Mouse (Mus musculus) heart, embryonic 16.5 days (tissue): ENCODE measurements around the gene Ablim2. TPM values are rescaled to one million over a fixed set of nuclear protein-coding genes. Genes with fewer than 3 reads are reported as not detected.

ENCODE experiments used
- ATAC-seq: fragments of 200-750 bp; cut with Nextera tagmentation; replicated peaks from 2 replicates; pipeline ENCODE4 v1.8.0; 2017; ENCODE audit warnings: moderate number of reproducible peaks; ENCODE audit not compliant: insufficient read depth, low FRiP score; ENCODE audit errors: extremely low read depth
- H3K27ac ChIP-seq: fragments of 300-500 bp; sonication (generic); 2 replicates; pipeline ENCODE4 v1.5.1; 2014; ENCODE audit warnings: mild to moderate bottlenecking, low read length, control low read depth, moderate library complexity
- H3K27me3 ChIP-seq: fragments of 300-500 bp; sonication (generic); 2 replicates; pipeline ENCODE4 v1.6.1; 2014; ENCODE audit warnings: low read length, mixed read lengths; ENCODE audit not compliant: control insufficient read depth, insufficient read depth
- H3K36me3 ChIP-seq: fragments of 300-500 bp; sonication (generic); 2 replicates; pipeline ENCODE4 v1.6.1; 2014; ENCODE audit not compliant: control insufficient read depth, insufficient read depth
- H3K4me1 ChIP-seq: fragments of 300-500 bp; sonication (generic); 2 replicates; pipeline ENCODE4 v1.6.1; 2014; ENCODE audit warnings: low read length, mixed read lengths; ENCODE audit not compliant: control insufficient read depth, insufficient read depth
- H3K4me2 ChIP-seq: fragments of 300-500 bp; sonication (generic); 2 replicates; pipeline ENCODE4 v1.6.1; 2014; ENCODE audit warnings: low read depth, mild to moderate bottlenecking, control low read depth, low read length
- H3K4me3 ChIP-seq: fragments of 300-500 bp; sonication (generic); 2 replicates; pipeline ENCODE4 v1.5.1; 2014; ENCODE audit warnings: mild to moderate bottlenecking, control low read depth, low read length
- H3K9ac ChIP-seq: fragments of 300-500 bp; sonication (generic); 2 replicates; pipeline ENCODE4 v1.6.1; 2014; ENCODE audit warnings: low read length, control low read depth
- H3K9me3 ChIP-seq: fragments of 300-500 bp; sonication (generic); replicated peaks from 2 replicates; pipeline ENCODE4 v1.6.1; 2016; ENCODE audit warnings: low read length; ENCODE audit not compliant: control insufficient read depth
- WGBS: fragments of 180-500 bp; shearing (Covaris S2); extraction: QIAGEN DNeasy Blood & Tissue Kit; methylation state at CpG from one replicate; pipeline ENCODE4 v1.1.7; 2014; 5-methylcytosine and 5-hydroxymethylcytosine counted together
- polyA plus RNA-seq: library from polyadenylated mRNA; unstranded; fragments of >200 nt; fragmentation: Nextera tagmentation; extraction: Ambion mirVana; gene quantifications from 2 replicates; pipeline ENCODE4 v1.2.1, GENCODE M21; 2015

The Ablim2 gene
- polyA plus RNA-seq, 1 experiment from 2014 or later, result 7.3 TPM

DNA sequence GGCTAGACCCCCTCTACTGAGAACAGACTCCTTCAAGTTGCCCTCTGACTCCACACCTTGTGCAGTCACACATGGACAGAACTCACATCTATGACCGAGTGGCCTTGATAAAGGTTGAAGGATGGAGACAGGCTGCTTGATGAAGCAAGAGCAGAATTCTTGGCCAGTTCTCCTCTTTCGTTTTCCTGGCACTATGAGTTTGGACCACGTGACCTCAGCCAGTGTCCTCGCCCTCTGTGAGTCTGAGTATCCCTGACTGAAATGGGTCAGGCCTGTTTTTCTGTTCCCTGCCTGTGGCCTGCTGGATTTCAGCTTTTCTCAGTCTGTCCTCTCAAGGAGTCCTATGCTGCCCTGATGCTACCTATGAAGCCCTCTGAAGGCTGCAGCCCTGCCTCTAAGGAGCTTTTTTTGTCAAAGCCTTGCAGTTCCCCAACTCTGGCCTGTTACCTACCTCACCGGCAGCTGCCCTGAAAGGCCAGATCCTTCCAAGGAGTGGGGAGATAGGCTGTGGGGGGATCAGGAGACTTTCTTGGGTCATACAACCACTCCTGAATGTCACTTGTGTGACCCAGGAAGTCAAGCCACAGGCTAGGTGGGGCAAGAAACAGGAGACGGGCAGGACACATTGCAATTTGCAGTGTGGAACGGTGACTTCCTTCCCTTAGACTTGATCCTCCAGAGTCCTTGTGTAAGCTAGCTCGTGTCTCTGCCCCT lies 14.3 kb upstream of the Ablim2 start:
- WGBS, result 67% methylated on average over 8 of the region's 8 CpGs
- Histone ChIP-seq H3K4me3 (no peak overlapping the region), H3K4me2 (no peak overlapping the region), H3K27me3 (no peaks in the 10 kb centered on the region), H3K4me1 (peaks cover 27% of the 10 kb centered on the region), H3K9me3 (no peaks in the 10 kb centered on the region), H3K27ac (no peak overlapping the region), H3K9ac (no peak overlapping the region), H3K36me3 (no peaks in the 10 kb centered on the region)
- ATAC-seq, result no peak

DNA sequence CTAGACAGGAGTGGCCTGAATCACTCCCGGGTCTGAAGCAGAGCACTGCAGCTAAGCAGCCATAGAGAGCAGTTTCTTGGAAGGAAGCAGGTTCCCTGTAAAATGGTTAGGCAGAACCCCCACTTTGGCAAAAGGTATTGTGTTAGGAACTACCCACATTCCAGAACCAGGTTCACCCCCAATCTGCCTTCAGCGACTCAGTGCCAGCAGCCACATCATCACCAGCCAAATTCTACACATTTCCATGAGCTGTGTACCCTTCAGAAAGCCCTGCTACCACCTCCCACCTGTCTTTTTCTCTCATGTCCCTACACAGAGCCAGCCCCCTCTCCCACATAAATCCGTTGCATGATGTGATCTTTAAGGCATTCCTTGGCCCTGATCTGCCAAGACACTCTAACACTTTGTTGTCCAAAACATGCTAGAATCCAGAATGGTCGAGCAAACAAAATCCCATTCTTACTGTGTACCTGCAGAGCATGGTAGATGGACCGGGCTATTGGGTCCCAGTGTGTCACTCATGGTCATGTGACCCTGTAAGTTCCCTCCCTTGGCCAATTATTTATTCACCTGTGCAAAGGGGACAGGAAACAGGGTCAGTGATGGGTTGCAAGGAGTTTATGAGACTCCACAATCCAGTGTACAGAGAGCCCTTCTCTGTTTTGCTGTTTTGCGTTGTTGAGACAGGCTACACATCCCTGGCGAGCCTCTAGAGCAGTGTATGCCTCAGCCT lies 13.5 kb upstream of the Ablim2 start:
- ATAC-seq, result no peak
- H3K9me3 ChIP-seq, result no peaks in the 10 kb centered on the region
- WGBS, result 74% methylated on average over 7 of the region's 7 CpGs

DNA sequence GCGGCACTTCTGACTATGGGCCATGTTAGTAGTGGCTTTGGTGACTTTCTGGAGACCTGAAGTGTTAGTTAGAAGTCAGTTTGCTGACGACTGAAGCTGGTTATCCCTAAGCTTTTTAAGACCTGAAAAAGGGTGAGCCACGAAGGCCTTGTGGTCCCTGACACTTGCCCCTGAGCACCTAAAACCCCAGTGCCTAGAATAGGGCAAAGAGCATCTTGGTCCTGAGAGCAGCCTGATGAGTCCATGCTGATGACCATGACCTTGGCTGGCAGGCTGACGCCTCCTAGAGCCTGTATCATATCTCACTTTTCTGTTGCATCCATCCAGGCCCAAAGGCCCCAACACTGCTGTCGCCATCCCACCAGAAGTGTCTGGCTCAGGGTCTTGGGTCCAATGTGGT lies 12.3 kb upstream of the Ablim2 start:
- H3K4me3 ChIP-seq, result no peak overlapping the region
- no peak for ATAC-seq

More for the DNA sequence above, 13.5 kb upstream of the Ablim2 start:
- H3K4me2 ChIP-seq, result no peak overlapping the region
- H3K4me3 ChIP-seq, result no peak overlapping the region
- H3K27me3 ChIP-seq, result no peaks in the 10 kb centered on the region
- no peaks in the 10 kb centered on the region for H3K36me3 ChIP-seq
- H3K4me1 ChIP-seq, result peaks cover 19% of the 10 kb centered on the region
- no peak overlapping the region for H3K27ac ChIP-seq
- H3K9ac ChIP-seq, result no peak overlapping the region

DNA sequence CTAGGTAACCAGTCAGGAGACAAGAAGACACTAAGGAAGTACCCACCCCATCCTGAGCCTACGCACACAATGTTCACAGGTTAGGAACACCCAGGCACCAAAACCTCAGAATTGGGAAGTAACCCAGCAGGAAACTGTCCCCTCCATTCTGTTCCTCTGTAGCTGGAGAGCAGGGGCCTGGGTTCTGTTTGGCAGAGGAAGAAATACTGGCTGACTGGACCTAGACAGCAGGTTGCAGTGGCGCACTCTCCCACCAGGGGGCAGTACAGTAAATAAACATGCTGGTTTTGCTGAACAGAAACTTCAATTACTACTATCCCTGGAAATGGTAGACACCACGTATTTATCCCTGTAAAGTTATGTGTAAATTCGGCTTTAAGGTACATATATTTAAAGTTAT lies 10.8 kb upstream of the Ablim2 start:
- H3K27me3 ChIP-seq, result no peaks in the 10 kb centered on the region
- H3K4me2 ChIP-seq, result no peak overlapping the region
- no peak for ATAC-seq
- H3K4me3 ChIP-seq, result no peak overlapping the region
- no peaks in the 10 kb centered on the region for H3K36me3 ChIP-seq
- H3K9ac ChIP-seq, result no peak overlapping the region
- no peaks in the 10 kb centered on the region for H3K9me3 ChIP-seq
- no peaks in the 10 kb centered on the region for H3K4me1 ChIP-seq
- H3K27ac ChIP-seq, result no peak overlapping the region
- 26% methylated on average over 4 of the region's 4 CpGs for WGBS

More for the DNA sequence above, 12.3 kb upstream of the Ablim2 start:
- no peaks in the 10 kb centered on the region for H3K9me3 ChIP-seq
- H3K27ac ChIP-seq, result no peak overlapping the region
- H3K36me3 ChIP-seq, result no peaks in the 10 kb centered on the region
- H3K4me2 ChIP-seq, result no peak overlapping the region
- no peak overlapping the region for H3K9ac ChIP-seq
- peaks cover 8% of the 10 kb centered on the region for H3K4me1 ChIP-seq
- WGBS, result 82% methylated on average over 5 of the region's 5 CpGs
- H3K27me3 ChIP-seq, result no peaks in the 10 kb centered on the region

DNA sequence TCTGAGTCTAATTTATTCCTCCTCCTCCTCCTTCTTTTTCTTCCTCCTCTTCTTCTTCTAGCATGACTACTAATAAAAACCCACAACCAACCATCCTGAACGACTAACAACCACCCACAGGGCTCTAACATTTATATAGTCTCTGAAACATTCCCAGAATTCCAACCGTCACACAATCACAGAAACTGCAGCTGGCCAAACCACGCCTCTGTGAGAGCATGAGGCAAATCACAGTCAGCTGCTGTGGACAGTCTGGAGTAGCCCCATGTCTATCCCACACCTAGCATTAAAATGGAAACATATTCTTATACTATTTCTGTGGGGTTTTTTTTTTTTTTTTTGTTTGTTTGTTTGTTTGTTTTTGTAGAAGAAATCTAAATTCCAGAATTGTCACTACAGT lies 8.3 kb upstream of the Ablim2 start:
- H3K4me1 ChIP-seq, result no peaks in the 10 kb centered on the region
- no peak overlapping the region for H3K4me3 ChIP-seq
- no peaks in the 10 kb centered on the region for H3K36me3 ChIP-seq
- no peaks in the 10 kb centered on the region for H3K27me3 ChIP-seq
- H3K27ac ChIP-seq, result no peak overlapping the region
- no peaks in the 10 kb centered on the region for H3K9me3 ChIP-seq
- no peak for ATAC-seq
- 66% methylated on average over 3 of the region's 3 CpGs for WGBS
- H3K4me2 ChIP-seq, result no peak overlapping the region
- no peak overlapping the region for H3K9ac ChIP-seq

DNA sequence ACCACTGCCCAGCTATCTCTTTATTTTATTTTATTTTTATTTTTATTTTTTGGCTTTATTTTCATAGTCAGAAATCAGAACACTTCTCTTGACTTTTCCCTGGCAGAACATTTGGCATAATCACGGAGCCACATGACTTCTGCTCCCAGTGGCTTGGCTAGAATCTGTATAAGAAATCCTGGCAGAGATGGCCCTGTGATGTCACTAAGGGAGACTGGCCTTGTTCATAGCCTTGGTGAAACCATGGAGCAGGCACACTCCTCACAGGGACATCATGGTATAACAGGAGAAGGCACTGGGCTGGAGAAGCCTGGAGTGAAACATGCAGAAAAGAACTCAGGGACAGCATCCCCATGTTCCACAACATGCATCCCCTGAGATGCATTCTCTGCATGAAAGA lies 7.7 kb upstream of the Ablim2 start:
- 85% methylated on average over 1 of the region's 1 CpGs for WGBS
- no peaks in the 10 kb centered on the region for H3K27me3 ChIP-seq
- H3K36me3 ChIP-seq, result no peaks in the 10 kb centered on the region
- no peak overlapping the region for H3K4me2 ChIP-seq
- H3K9me3 ChIP-seq, result no peaks in the 10 kb centered on the region
- no peak overlapping the region for H3K9ac ChIP-seq
- ATAC-seq, result no peak
- no peak overlapping the region for H3K4me3 ChIP-seq
- H3K4me1 ChIP-seq, result no peaks in the 10 kb centered on the region
- no peak overlapping the region for H3K27ac ChIP-seq

DNA sequence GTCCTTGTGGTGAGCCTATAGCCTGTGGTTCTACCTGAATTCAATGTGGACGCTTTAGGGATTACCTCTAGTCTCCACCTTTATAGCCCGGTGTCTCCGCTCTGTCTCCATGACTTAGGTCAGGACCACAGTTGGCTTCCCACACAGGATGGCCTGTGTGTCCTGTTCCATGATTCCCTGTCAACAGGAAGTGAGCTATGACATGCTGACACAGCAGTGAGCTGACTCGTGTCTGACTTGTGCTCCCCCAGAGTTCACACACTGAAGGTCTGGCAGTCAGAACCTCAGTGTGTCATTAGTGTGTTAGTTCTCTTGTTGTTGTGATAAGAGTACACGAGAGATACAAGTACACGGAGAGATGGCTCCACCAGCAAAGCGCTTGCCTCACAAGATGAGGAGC lies 6.7 kb upstream of the Ablim2 start:
- Histone ChIP-seq H3K9me3 (no peaks in the 10 kb centered on the region), H3K4me2 (no peak overlapping the region), H3K27me3 (no peaks in the 10 kb centered on the region), H3K4me3 (no peak overlapping the region), H3K9ac (no peak overlapping the region), H3K4me1 (no peaks in the 10 kb centered on the region), H3K27ac (no peak overlapping the region), H3K36me3 (no peaks in the 10 kb centered on the region)
- WGBS, result 67% methylated on average over 7 of the region's 7 CpGs
- ATAC-seq, result no peak

DNA sequence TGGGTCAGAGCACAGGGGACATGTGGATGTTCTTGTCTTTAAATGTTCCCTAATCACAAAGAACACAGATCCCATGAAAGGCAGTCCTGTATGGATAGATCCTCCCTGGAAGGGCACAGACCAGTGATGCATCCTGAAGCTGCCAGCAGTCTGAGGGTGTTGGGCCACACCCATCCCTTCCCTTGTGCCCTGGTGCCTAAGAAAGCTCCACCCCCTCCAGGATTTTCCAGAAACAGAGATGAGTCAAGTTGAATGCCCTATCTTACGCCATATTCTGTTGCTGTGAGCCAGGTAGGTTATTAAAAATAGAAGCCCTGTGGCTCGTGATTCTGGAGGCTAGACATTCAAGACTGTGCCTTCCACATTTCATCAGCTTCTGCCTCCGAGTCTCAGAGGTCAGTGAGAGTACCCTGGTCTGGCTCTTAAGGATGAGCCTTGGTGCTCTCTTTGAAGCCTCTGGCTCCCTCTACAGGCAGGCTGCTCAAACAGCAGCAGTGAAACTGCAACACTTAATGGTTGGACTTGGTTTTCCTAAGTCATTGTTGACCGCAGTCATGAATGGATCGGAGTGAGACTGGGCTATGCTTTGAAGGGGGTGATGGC lies 2.4 kb upstream of the Ablim2 start:
- Histone ChIP-seq H3K27ac (no peak overlapping the region), H3K4me2 (no peak overlapping the region), H3K36me3 (no peaks in the 10 kb centered on the region), H3K4me3 (no peak overlapping the region), H3K27me3 (peaks cover 28% of the 10 kb centered on the region), H3K9ac (no peak overlapping the region), H3K9me3 (no peaks in the 10 kb centered on the region), H3K4me1 (peaks cover 3% of the 10 kb centered on the region; the same call in 1 of the 2 replicates)
- WGBS, result 32% methylated on average over 5 of the region's 5 CpGs
- no peak for ATAC-seq

DNA sequence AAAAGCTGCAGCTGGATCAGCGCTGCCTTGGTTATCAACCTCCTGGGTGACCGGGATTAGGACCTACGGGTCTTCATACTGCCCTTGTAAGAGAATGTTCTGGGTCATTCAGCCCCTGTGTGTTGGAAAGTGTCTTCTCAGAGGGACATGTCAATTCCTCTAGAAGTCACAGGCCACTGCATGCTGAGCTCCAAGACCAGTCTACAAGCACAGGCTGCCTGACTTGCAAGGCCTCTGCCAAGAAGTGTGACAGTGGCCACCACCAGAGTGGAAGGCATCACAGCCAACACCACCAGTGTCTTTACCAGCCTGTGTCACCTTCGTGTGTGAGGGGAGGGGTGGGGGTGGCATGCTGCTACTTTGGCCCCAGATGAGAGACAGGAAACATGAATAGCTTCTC lies 1.7 kb upstream of the Ablim2 start:
- H3K4me1 ChIP-seq, result peaks cover 3% of the 10 kb centered on the region; the same call in 1 of the 2 replicates
- WGBS, result 78% methylated on average over 4 of the region's 4 CpGs
- H3K36me3 ChIP-seq, result no peaks in the 10 kb centered on the region
- no peak overlapping the region for H3K9ac ChIP-seq
- H3K27ac ChIP-seq, result no peak overlapping the region
- H3K27me3 ChIP-seq, result peaks cover 28% of the 10 kb centered on the region
- H3K4me2 ChIP-seq, result no peak overlapping the region
- no peaks in the 10 kb centered on the region for H3K9me3 ChIP-seq
- H3K4me3 ChIP-seq, result no peak overlapping the region
- no peak for ATAC-seq
